Mouse (Mus musculus) embryonic facial prominence, embryonic 11.5 days (tissue): ENCODE measurements around the gene Slc25a47. TPM values are rescaled to one million over a fixed set of nuclear protein-coding genes. Genes with fewer than 3 reads are reported as not detected.

Experiments used
- ATAC-seq: fragments of 200-750 bp; cut with Nextera tagmentation; replicated peaks from 2 replicates; pipeline ENCODE4 v1.8.0; 2017; ENCODE audit warnings: low read depth; ENCODE audit not compliant: insufficient number of reproducible peaks, low FRiP score, low TSS enrichment
- DNase-seq: peaks from one replicate; pipeline ENCODE4 v3.0.0-alpha.2; 2015; ENCODE audit warnings: low spot score
- H3K27ac ChIP-seq: fragments of 300-500 bp; sonication (generic); replicated peaks from 2 replicates; pipeline ENCODE4 v1.5.1; 2014; ENCODE audit warnings: mild to moderate bottlenecking, low read depth, low read length, control low read depth
- H3K27me3 ChIP-seq: fragments of 300-500 bp; sonication (generic); 2 replicates; pipeline ENCODE4 v1.6.1; 2014; ENCODE audit warnings: mild to moderate bottlenecking, low read length, moderate library complexity, mixed read lengths; ENCODE audit not compliant: control insufficient read depth, insufficient read depth
- H3K36me3 ChIP-seq: fragments of 300-500 bp; sonication (generic); replicated peaks from 2 replicates; pipeline ENCODE4 v1.6.1; 2014; ENCODE audit warnings: low read depth, mild to moderate bottlenecking, low read length, moderate library complexity, mixed read lengths; ENCODE audit not compliant: control insufficient read depth, insufficient read depth
- H3K4me1 ChIP-seq: fragments of 300-500 bp; sonication (generic); 2 replicates; pipeline ENCODE4 v1.6.1; 2014; ENCODE audit warnings: low read length, mixed read lengths; ENCODE audit not compliant: control insufficient read depth, insufficient read depth
- H3K4me2 ChIP-seq: fragments of 300-500 bp; sonication (generic); 2 replicates; pipeline ENCODE4 v1.6.1; 2014; ENCODE audit warnings: low read depth, mild to moderate bottlenecking, control low read depth, low read length, moderate library complexity
- H3K4me3 ChIP-seq: fragments of 300-500 bp; sonication (generic); 2 replicates; pipeline ENCODE4 v1.5.1; 2014; ENCODE audit warnings: low read depth, low read length, control low read depth
- H3K9ac ChIP-seq: fragments of 300-500 bp; sonication (generic); replicated peaks from 2 replicates; pipeline ENCODE4 v1.6.1; 2014; ENCODE audit warnings: mild to moderate bottlenecking, control low read depth, low read length
- H3K9me3 ChIP-seq: fragments of 300-500 bp; sonication (generic); replicated peaks from 2 replicates; pipeline ENCODE4 v1.6.1; 2016; ENCODE audit warnings: mild to moderate bottlenecking, low read length, inconsistent platforms, mixed read lengths; ENCODE audit not compliant: control insufficient read depth
- WGBS: fragments of 180-500 bp; shearing (Covaris S2); extraction: QIAGEN DNeasy Blood & Tissue Kit; methylation state at CpG from one replicate; pipeline ENCODE4 v1.1.7; 2014; 5-methylcytosine and 5-hydroxymethylcytosine counted together
- polyA plus RNA-seq: library from polyadenylated mRNA; unstranded; fragments of >200 nt; fragmentation: Nextera tagmentation; extraction: Ambion mirVana; gene quantifications from 2 replicates; pipeline ENCODE4 v1.2.1, GENCODE M21; 2014

The Slc25a47 gene
- polyA plus RNA-seq, 1 experiment from 2014 or later = 11.8 TPM

- no peaks in the 10 kb centered on the region for H3K36me3 ChIP-seq
- H3K27me3 ChIP-seq = no peaks in the 10 kb centered on the region
- H3K4me3 ChIP-seq = no peak overlapping the region
- H3K9ac ChIP-seq = no peak overlapping the region
- no peak overlapping the region for H3K27ac ChIP-seq
- 72% methylated on average over 2 of the region's 2 CpGs for WGBS
- no peaks in the 10 kb centered on the region for H3K9me3 ChIP-seq
- DNase-seq = no peak
- ATAC-seq = no peak
- no peaks in the 10 kb centered on the region for H3K4me1 ChIP-seq
- no peak overlapping the region for H3K4me2 ChIP-seq
Measured at GRCm38 (mm10) chr12:108801613-108802012, 34.2 kb upstream of the Slc25a47 start.

- Histone ChIP-seq H3K27ac (no peak overlapping the region), H3K4me2 (no peak overlapping the region), H3K9me3 (no peaks in the 10 kb centered on the region), H3K9ac (no peak overlapping the region), H3K36me3 (no peaks in the 10 kb centered on the region), H3K4me3 (no peak overlapping the region), H3K4me1 (no peaks in the 10 kb centered on the region), H3K27me3 (no peaks in the 10 kb centered on the region)
- ATAC-seq (no peak), DNase-seq (no peak)
- 94% methylated on average over 2 of the region's 2 CpGs for WGBS
Measured at GRCm38 (mm10) chr12:108804388-108804787, 31.5 kb upstream of the Slc25a47 start.

GRCm38 (mm10) chr12:108808465-108808864, 27.4 kb upstream of the Slc25a47 start:
- Histone ChIP-seq H3K27me3 (no peaks in the 10 kb centered on the region), H3K4me2 (no peak overlapping the region), H3K9me3 (no peaks in the 10 kb centered on the region), H3K9ac (no peak overlapping the region), H3K4me1 (no peaks in the 10 kb centered on the region), H3K27ac (no peak overlapping the region), H3K4me3 (no peak overlapping the region), H3K36me3 (no peaks in the 10 kb centered on the region)
- WGBS = 94% methylated on average over 2 of the region's 2 CpGs
- DNase-seq (no peak), ATAC-seq (no peak)

- no peak for DNase-seq
- H3K27ac ChIP-seq = no peak overlapping the region
- H3K36me3 ChIP-seq = no peaks in the 10 kb centered on the region
- no peak overlapping the region for H3K9ac ChIP-seq
- H3K4me3 ChIP-seq = no peak overlapping the region
- ATAC-seq = no peak
- H3K9me3 ChIP-seq = no peaks in the 10 kb centered on the region
- H3K27me3 ChIP-seq = no peaks in the 10 kb centered on the region
- H3K4me2 ChIP-seq = no peak overlapping the region
- H3K4me1 ChIP-seq = no peaks in the 10 kb centered on the region
- WGBS = 81% methylated on average over 1 of the region's 1 CpGs
Measured at GRCm38 (mm10) chr12:108809771-108810170, 26.1 kb upstream of the Slc25a47 start.

- WGBS = 96% methylated on average over 7 of the region's 7 CpGs
- no peak for ATAC-seq
- Histone ChIP-seq H3K27ac (no peak overlapping the region), H3K9ac (no peak overlapping the region), H3K4me1 (no peaks in the 10 kb centered on the region), H3K4me3 (no peak overlapping the region), H3K4me2 (no peak overlapping the region), H3K27me3 (no peaks in the 10 kb centered on the region), H3K36me3 (no peaks in the 10 kb centered on the region), H3K9me3 (no peaks in the 10 kb centered on the region)
- DNase-seq = no peak
Measured at GRCm38 (mm10) chr12:108810309-108810708, 25.5 kb upstream of the Slc25a47 start.

- ATAC-seq = no peak
- WGBS = 80% methylated on average over 2 of the region's 2 CpGs
- no peak overlapping the region for H3K4me2 ChIP-seq
Measured at GRCm38 (mm10) chr12:108811133-108811532, 24.7 kb upstream of the Slc25a47 start.

GRCm38 (mm10) chr12:108812463-108812862, 23.4 kb upstream of the Slc25a47 start:
- H3K4me1 ChIP-seq = no peaks in the 10 kb centered on the region
- H3K27ac ChIP-seq = no peak overlapping the region
- ATAC-seq (no peak), DNase-seq (no peak)
- 91% methylated on average over 6 of the region's 6 CpGs for WGBS
- no peaks in the 10 kb centered on the region for H3K9me3 ChIP-seq
- H3K4me2 ChIP-seq = no peak overlapping the region
- peaks cover 2% of the 10 kb centered on the region; the same call in 1 of the 2 replicates for H3K36me3 ChIP-seq
- no peak overlapping the region for H3K9ac ChIP-seq
- H3K4me3 ChIP-seq = no peak overlapping the region
- no peaks in the 10 kb centered on the region for H3K27me3 ChIP-seq

More at GRCm38 (mm10) chr12:108811133-108811532, 24.7 kb upstream of the Slc25a47 start:
- H3K4me3 ChIP-seq = no peak overlapping the region
- H3K9ac ChIP-seq = no peak overlapping the region
- H3K36me3 ChIP-seq = no peaks in the 10 kb centered on the region
- no peak overlapping the region for H3K27ac ChIP-seq
- H3K9me3 ChIP-seq = no peaks in the 10 kb centered on the region
- no peaks in the 10 kb centered on the region for H3K4me1 ChIP-seq
- peak; percentile 17 for DNase-seq
- no peaks in the 10 kb centered on the region for H3K27me3 ChIP-seq

- no peak for DNase-seq
- no peak overlapping the region for H3K4me3 ChIP-seq
- H3K9ac ChIP-seq = no peak overlapping the region
- H3K27ac ChIP-seq = no peak overlapping the region
- WGBS = 91% methylated on average over 6 of the region's 6 CpGs
- H3K9me3 ChIP-seq = no peaks in the 10 kb centered on the region
- no peak overlapping the region for H3K4me2 ChIP-seq
- no peaks in the 10 kb centered on the region for H3K27me3 ChIP-seq
- peaks cover 2% of the 10 kb centered on the region; the same call in 1 of the 2 replicates for H3K36me3 ChIP-seq
- H3K4me1 ChIP-seq = no peaks in the 10 kb centered on the region
- ATAC-seq = no peak
Measured at GRCm38 (mm10) chr12:108814470-108814869, 21.4 kb upstream of the Slc25a47 start.
